Mouse (Mus musculus): ENCODE data around the gene Elavl3. TPM values are rescaled to one million over a fixed set of nuclear protein-coding genes. Genes with fewer than 3 reads are reported as not detected.

Elavl3 gene
- 0.21 TPM in 1 of 2 replicates, not detected in the other for polyA plus RNA-seq (2012; ENCODE audit: insufficient read depth, low replicate concordance)

DNA sequence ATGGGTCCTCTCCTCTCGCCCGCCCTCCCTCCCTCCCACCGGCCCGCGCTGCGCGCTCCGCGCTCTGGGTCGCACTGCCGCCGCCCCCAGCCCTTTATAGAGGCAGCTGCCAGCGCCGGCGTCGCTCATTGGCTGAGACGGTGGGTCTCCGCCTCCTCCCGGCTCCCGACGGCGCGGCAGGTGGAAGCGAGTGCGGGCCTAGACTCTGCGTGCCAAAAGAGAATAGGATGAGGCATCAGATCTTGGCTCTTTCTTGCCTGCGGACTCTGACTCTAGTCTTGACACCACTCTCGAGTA is at the start of gene Elavl3:
Gene Elavl3, minus strand, starts transcription at position 66 of the 297 bp plus-strand sequence.
- TF ChIP-seq FLI1 (IDR thresholded peaks at IDR 0.05; ENCODE audit: low read length) (no peak), GATA1 (IDR thresholded peaks at IDR 0.05; ENCODE audit: borderline replicate concordance, low read length) (no peak)
- Histone ChIP-seq H3K4me1 (peaks cover 30% of the 10 kb centered on the region), H3K4me3 (replicated peaks) (peak within 1 kb of the TSS; percentile 78), H3K9me3 (no peaks in the 10 kb centered on the region), H3K36me3 (replicated peaks; ENCODE audit: low read length) (peaks cover 15% of the 10 kb centered on the region), H3K27me3 (replicated peaks) (peaks cover 80% of the 10 kb centered on the region)

DNA sequence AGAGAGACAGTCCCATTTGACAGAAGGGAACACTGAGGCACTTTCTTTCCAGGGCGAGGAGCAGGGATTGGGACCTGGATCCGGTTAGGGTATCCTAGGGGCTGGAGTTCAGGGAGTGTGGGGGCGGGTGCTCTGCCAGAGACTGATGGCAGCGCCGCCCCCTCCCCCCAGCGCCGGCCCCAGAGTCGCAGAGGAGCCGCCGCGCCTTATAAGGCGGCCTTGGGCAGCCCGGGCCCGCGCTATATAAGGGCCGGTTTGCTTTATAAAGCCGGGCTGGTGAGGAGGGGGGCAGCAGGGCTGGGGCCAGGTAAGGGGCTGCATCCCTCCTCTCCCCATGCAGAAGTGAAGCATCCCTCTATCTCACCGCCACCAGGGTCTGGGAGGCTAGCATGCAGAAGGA is 48.1 kb upstream of the Elavl3 start:
- Histone ChIP-seq H3K36me3 (replicated peaks; ENCODE audit: low read length) (no peaks in the 10 kb centered on the region), H3K9me3 (no peaks in the 10 kb centered on the region), H3K4me1 (peaks cover 24% of the 10 kb centered on the region), H3K4me3 (replicated peaks) (peak overlapping the region; percentile 18), H3K27me3 (replicated peaks) (peaks cover 76% of the 10 kb centered on the region)
- TF ChIP-seq GATA1 (IDR thresholded peaks at IDR 0.05; ENCODE audit: borderline replicate concordance, low read length) = no peak
- no peak for TF ChIP-seq FLI1 (IDR thresholded peaks at IDR 0.05; ENCODE audit: low read length)

GRCm38 (mm10) chr9:22098993-22099696 is 47.3 kb upstream of the Elavl3 start, which contains the start of gene Cnn1:
Gene Cnn1 (plus strand): TSS chr9:22099216.
- no peak within 1 kb of the TSS for H3K4me3 ChIP-seq (replicated peaks)
- peaks cover 24% of the 10 kb centered on the region for H3K4me1 ChIP-seq
- TF ChIP-seq FLI1 (IDR thresholded peaks at IDR 0.05; ENCODE audit: low read length) (no peak), GATA1 (IDR thresholded peaks at IDR 0.05; ENCODE audit: borderline replicate concordance, low read length) (no peak)
- H3K9me3 ChIP-seq = no peaks in the 10 kb centered on the region
- peaks cover 74% of the 10 kb centered on the region for H3K27me3 ChIP-seq (replicated peaks)
- no peaks in the 10 kb centered on the region for H3K36me3 ChIP-seq (replicated peaks; ENCODE audit: low read length)

GRCm38 (mm10) chr9:22095854-22096307 is 44.1 kb upstream of the Elavl3 start:
- TF ChIP-seq FLI1 (IDR thresholded peaks at IDR 0.05; ENCODE audit: low read length) = no peak
- TF ChIP-seq GATA1 (IDR thresholded peaks at IDR 0.05; ENCODE audit: borderline replicate concordance, low read length) = no peak
- Histone ChIP-seq H3K4me3 (replicated peaks) (peak overlapping the region; percentile 89), H3K27me3 (replicated peaks) (peaks cover 56% of the 10 kb centered on the region)

GRCm38 (mm10) chr9:22092746-22093145 is 40.9 kb upstream of the Elavl3 start:
- Histone ChIP-seq H3K36me3 (replicated peaks; ENCODE audit: low read length) (no peaks in the 10 kb centered on the region), H3K4me1 (peaks cover 19% of the 10 kb centered on the region), H3K27me3 (replicated peaks) (peaks cover 34% of the 10 kb centered on the region), H3K9me3 (no peaks in the 10 kb centered on the region), H3K4me3 (replicated peaks) (no peak overlapping the region)
- TF ChIP-seq GATA1 (IDR thresholded peaks at IDR 0.05; ENCODE audit: borderline replicate concordance, low read length) (no peak), FLI1 (IDR thresholded peaks at IDR 0.05; ENCODE audit: low read length) (no peak)

More at GRCm38 (mm10) chr9:22095854-22096307, 44.1 kb upstream of the Elavl3 start:
- Histone ChIP-seq H3K9me3 (no peaks in the 10 kb centered on the region), H3K36me3 (replicated peaks; ENCODE audit: low read length) (no peaks in the 10 kb centered on the region), H3K4me1 (peaks cover 24% of the 10 kb centered on the region)

DNA sequence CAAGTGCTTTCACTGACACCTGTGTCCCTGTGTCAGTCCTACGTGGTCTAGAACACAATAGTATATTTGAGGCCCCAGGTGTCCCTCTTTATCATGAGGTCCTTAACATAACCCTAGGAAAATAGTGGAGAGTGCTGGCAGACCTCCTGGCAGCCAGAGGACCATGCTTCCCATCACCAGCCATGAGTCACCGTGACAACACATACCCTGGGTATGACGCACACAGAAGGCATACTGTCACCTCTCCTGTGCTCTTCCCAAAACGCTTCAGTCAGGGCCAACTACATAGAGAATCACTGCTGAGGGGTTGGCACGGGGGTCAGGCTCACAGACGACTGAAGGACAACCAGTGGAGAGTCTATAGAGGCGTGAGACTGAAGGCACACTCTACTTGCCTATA is 38.2 kb upstream of the Elavl3 start:
- H3K4me1 ChIP-seq = peaks cover 21% of the 10 kb centered on the region
- H3K27me3 ChIP-seq (replicated peaks) = peaks cover 23% of the 10 kb centered on the region
- H3K4me3 ChIP-seq (replicated peaks) = no peak overlapping the region
- no peaks in the 10 kb centered on the region for H3K9me3 ChIP-seq
- no peaks in the 10 kb centered on the region for H3K36me3 ChIP-seq (replicated peaks; ENCODE audit: low read length)
- no peak for TF ChIP-seq GATA1 (IDR thresholded peaks at IDR 0.05; ENCODE audit: borderline replicate concordance, low read length)
- no peak for TF ChIP-seq FLI1 (IDR thresholded peaks at IDR 0.05; ENCODE audit: low read length)

DNA sequence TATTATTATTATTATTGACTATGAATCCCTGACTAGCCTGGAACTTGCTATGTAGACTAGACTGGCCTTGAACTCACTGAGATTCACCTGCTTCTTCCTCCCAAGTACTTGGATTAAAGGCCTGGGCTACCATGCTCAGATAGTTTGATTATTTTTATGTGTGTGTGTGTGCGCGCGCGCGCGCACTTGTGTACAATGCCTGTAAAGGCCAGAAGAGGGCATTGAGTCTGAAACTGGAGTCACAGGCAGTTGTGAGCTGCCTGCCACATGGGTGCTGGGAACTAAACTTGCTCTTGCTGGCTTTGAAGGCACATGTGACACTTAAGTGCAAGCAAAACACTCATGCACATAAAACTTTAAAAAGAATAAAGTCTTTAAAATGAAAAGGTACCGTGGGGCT is 37.5 kb upstream of the Elavl3 start:
- Histone ChIP-seq H3K4me3 (replicated peaks) (no peak overlapping the region), H3K27me3 (replicated peaks) (peaks cover 21% of the 10 kb centered on the region), H3K9me3 (no peaks in the 10 kb centered on the region), H3K4me1 (peaks cover 28% of the 10 kb centered on the region), H3K36me3 (replicated peaks; ENCODE audit: low read length) (no peaks in the 10 kb centered on the region)
- no peak for TF ChIP-seq FLI1 (IDR thresholded peaks at IDR 0.05; ENCODE audit: low read length)

GRCm38 (mm10) chr9:22087034-22087618 is 35.3 kb upstream of the Elavl3 start:
- Histone ChIP-seq H3K27me3 (replicated peaks) (peaks cover 10% of the 10 kb centered on the region), H3K9me3 (no peaks in the 10 kb centered on the region), H3K4me1 (peaks cover 34% of the 10 kb centered on the region), H3K4me3 (replicated peaks) (no peak overlapping the region), H3K36me3 (replicated peaks; ENCODE audit: low read length) (peaks cover 7% of the 10 kb centered on the region)
- TF ChIP-seq FLI1 (IDR thresholded peaks at IDR 0.05; ENCODE audit: low read length) (no peak), GATA1 (IDR thresholded peaks at IDR 0.05; ENCODE audit: borderline replicate concordance, low read length) (no peak)

DNA sequence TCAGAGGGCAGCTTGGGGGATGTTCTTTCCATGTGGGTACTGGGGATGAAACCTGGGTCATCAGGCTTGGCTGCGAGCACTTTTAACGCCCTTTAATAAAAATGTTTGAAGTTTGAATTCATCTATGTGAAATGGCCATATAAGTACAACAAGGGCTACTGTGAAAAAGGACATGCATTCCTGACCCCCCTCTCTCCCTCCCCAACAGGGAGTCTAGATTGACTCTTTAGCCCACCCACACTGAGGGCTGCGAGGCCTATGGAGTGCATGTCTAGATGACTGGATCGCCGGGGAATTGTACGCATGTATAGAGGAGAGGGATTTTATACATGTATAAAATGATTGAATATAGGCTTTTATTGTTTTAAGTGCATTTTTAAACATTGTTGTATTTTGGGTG is 34.2 kb upstream of the Elavl3 start:
- H3K4me1 ChIP-seq = peaks cover 34% of the 10 kb centered on the region
- H3K9me3 ChIP-seq = no peaks in the 10 kb centered on the region
- no peak for TF ChIP-seq FLI1 (IDR thresholded peaks at IDR 0.05; ENCODE audit: low read length)
- TF ChIP-seq GATA1 (IDR thresholded peaks at IDR 0.05; ENCODE audit: borderline replicate concordance, low read length) = no peak
- H3K4me3 ChIP-seq (replicated peaks) = peak overlapping the region; percentile 98
- peaks cover 7% of the 10 kb centered on the region for H3K36me3 ChIP-seq (replicated peaks; ENCODE audit: low read length)
- peaks cover 7% of the 10 kb centered on the region for H3K27me3 ChIP-seq (replicated peaks)
